Mouse (Mus musculus): ENCODE data around the gene Pla2g4b. TPM values are rescaled to one million over a fixed set of nuclear protein-coding genes. Genes with fewer than 3 reads are reported as not detected.

Gene Pla2g4b
- polyA plus RNA-seq, 1 experiment from 2014 or later, result 0.21 TPM

- H3K9me3 ChIP-seq (replicated peaks), result no peaks in the 10 kb centered on the region
- H3K36me3 ChIP-seq (replicated peaks), result peaks cover 4% of the 10 kb centered on the region; the same call in 1 of the 2 replicates
- no peak overlapping the region for H3K9ac ChIP-seq
- H3K27me3 ChIP-seq, result no peaks in the 10 kb centered on the region
- 56% methylated on average over 14 of the region's 14 CpGs for WGBS (ENCODE audit: insufficient replicate concordance)
- no peak for ATAC-seq (ENCODE audit: insufficient read depth)
- H3K27ac ChIP-seq (replicated peaks), result no peak overlapping the region
- peaks cover 3% of the 10 kb centered on the region; the same call in 1 of the 2 replicates for H3K4me1 ChIP-seq (replicated peaks)
- H3K4me2 ChIP-seq, result no peak overlapping the region
- no peak overlapping the region for H3K4me3 ChIP-seq (replicated peaks)
These were observed 13.5 kb downstream of the Pla2g4b start for GRCm38 (mm10) chr2:120046486-120047310.

DNA sequence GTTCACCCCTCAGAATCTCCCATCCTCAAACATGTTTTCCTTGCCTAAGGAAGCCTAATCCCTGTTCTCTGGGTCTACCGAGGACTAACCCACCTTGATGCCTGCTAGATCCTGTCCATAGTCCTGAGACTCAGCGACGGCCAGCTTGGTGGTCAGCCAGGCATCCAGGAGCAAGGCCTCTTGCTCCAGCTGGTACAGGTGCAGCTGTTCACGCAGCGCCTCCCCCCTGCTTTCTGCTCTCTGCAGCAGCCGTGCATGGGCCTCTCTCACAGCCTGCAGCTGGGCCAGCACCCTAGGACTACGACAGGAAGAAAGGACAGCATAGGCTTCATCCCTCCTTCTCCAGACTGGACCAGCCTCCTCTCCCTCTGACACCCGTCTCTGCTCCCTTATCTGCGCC, 15.0 kb downstream of the Pla2g4b start:
- Histone ChIP-seq H3K9ac (no peak overlapping the region), H3K27ac (replicated peaks) (no peak overlapping the region), H3K4me2 (no peak overlapping the region), H3K4me3 (replicated peaks) (no peak overlapping the region), H3K9me3 (replicated peaks) (no peaks in the 10 kb centered on the region), H3K4me1 (replicated peaks) (peaks cover 3% of the 10 kb centered on the region; the same call in 1 of the 2 replicates), H3K27me3 (no peaks in the 10 kb centered on the region), H3K36me3 (replicated peaks) (no peaks in the 10 kb centered on the region)
- no peak for ATAC-seq (ENCODE audit: insufficient read depth)
- 62% methylated on average over 9 of the region's 9 CpGs for WGBS (ENCODE audit: insufficient replicate concordance)

DNA sequence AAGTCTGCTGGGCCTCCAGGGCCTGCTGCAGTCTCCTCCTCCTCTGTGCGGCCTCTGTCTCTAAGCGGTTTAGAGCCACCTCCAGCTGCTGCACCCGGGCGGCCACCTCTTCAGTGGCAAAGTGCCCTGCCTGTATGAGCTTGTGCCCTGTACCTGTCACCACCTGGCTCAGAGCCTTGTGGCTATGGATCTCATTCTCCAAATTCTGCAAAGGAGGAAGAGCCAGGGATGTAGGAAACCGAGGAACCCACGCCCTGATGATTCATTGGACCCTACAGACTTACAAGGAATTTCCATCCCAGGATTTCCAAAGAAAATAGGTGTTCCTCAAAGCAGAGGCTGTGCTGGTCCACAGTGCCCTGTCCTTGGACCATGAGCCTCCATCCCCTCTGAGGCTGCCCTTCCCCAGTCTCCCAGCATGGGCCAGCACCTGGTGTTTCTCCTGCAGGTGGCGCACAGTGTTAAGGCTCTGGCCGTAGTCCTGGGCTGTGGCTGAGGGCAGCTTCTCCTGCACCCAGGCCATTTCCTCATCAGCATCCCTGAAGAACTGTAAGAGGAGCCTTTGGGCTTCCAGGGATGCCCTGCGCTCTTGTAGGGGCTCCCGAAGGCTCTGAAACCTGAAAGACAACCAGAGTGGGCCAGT, 16.5 kb downstream of the Pla2g4b start:
- H3K4me1 ChIP-seq (replicated peaks), result no peaks in the 10 kb centered on the region
- no peaks in the 10 kb centered on the region for H3K27me3 ChIP-seq
- no peak overlapping the region for H3K9ac ChIP-seq
- H3K36me3 ChIP-seq (replicated peaks), result no peaks in the 10 kb centered on the region
- H3K4me3 ChIP-seq (replicated peaks), result no peak overlapping the region
- no peak overlapping the region for H3K4me2 ChIP-seq
- ATAC-seq (ENCODE audit: insufficient read depth), result no peak
- H3K27ac ChIP-seq (replicated peaks), result no peak overlapping the region
- H3K9me3 ChIP-seq (replicated peaks), result no peaks in the 10 kb centered on the region
- WGBS (ENCODE audit: insufficient replicate concordance), result 54% methylated on average over 10 of the region's 10 CpGs

DNA sequence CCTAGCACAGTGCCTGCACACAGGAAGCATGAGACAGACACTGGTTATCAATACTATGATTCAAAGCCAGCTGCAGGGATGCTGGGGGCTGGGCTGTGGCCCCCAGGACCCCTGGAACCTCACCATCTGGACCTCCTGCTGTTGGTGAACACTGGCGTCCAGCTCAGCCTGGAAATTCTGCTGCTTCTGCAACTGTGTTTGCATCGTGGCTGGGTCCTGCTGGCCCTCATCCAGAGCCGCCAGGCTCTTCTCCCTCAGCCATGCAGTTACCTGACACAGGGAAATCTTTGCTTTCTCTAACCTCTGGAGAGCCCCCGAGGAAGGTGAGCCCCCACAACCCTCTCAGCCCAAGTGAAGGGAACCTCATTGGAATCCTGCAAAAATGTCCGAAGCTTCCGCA, 18.2 kb downstream of the Pla2g4b start:
- H3K4me2 ChIP-seq, result no peak overlapping the region
- H3K4me1 ChIP-seq (replicated peaks), result no peaks in the 10 kb centered on the region
- H3K9me3 ChIP-seq (replicated peaks), result no peaks in the 10 kb centered on the region
- ATAC-seq (ENCODE audit: insufficient read depth), result no peak
- no peaks in the 10 kb centered on the region for H3K36me3 ChIP-seq (replicated peaks)
- no peaks in the 10 kb centered on the region for H3K27me3 ChIP-seq
- no peak overlapping the region for H3K27ac ChIP-seq (replicated peaks)
- no peak overlapping the region for H3K9ac ChIP-seq
- 60% methylated on average over 6 of the region's 6 CpGs for WGBS (ENCODE audit: insufficient replicate concordance)
- H3K4me3 ChIP-seq (replicated peaks), result no peak overlapping the region

DNA sequence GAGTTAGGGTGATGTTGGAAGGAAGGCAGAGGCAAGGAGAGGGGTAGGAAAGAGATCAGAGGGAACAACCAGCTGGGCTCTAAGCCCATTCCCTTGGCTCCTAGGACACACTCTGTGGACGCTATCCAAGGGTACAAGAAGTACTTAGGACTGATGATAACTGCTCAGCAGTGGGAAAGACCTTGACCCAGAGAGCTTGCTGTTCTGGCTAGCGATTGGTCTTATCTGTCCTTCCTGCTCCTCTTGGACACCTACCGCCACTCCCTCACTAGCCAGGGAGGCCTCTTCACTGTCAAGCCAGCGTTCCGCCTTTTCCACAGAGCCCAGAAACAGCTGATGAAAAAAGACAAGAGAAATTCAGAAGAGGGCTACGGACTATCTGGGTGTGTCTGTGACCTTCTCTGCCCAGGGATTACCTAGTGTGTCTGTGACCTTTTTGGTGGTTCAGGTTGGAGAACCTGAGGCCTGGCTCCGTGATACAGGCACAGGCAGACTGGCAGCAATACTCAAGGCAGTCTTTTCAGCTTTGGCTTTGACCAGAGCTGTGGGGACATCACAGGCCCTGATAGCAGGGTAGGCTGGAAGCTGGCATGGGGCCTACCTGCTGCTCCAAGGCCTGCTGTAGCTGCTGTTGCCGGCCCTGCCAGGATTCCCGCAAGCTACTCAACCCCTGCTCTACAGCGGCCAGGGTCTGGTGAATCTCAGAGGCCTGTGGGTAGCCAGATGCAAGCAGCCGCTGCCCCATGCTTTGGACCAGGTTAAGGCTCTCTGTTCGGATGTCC, 21.7 kb downstream of the Pla2g4b start:
- Histone ChIP-seq H3K4me2 (no peak overlapping the region), H3K9me3 (replicated peaks) (no peaks in the 10 kb centered on the region), H3K36me3 (replicated peaks) (no peaks in the 10 kb centered on the region), H3K4me3 (replicated peaks) (no peak overlapping the region), H3K27ac (replicated peaks) (no peak overlapping the region), H3K9ac (no peak overlapping the region), H3K4me1 (replicated peaks) (no peaks in the 10 kb centered on the region), H3K27me3 (no peaks in the 10 kb centered on the region; the same call in 1 of the 2 replicates)
- WGBS (ENCODE audit: insufficient replicate concordance), result 63% methylated on average over 12 of the region's 12 CpGs
- ATAC-seq (ENCODE audit: insufficient read depth), result no peak

GRCm38 (mm10) chr2:120055923-120056322, 22.7 kb downstream of the Pla2g4b start:
- Histone ChIP-seq H3K4me2 (no peak overlapping the region), H3K9ac (no peak overlapping the region), H3K4me1 (replicated peaks) (no peaks in the 10 kb centered on the region), H3K9me3 (replicated peaks) (no peaks in the 10 kb centered on the region), H3K27me3 (no peaks in the 10 kb centered on the region; the same call in 1 of the 2 replicates), H3K27ac (replicated peaks) (no peak overlapping the region), H3K4me3 (replicated peaks) (no peak overlapping the region), H3K36me3 (replicated peaks) (no peaks in the 10 kb centered on the region)
- ATAC-seq (ENCODE audit: insufficient read depth), result no peak
- 66% methylated on average over 10 of the region's 10 CpGs for whole genome bisulfite sequencing (ENCODE audit: insufficient replicate concordance)

GRCm38 (mm10) chr2:120058818-120059217, 25.6 kb downstream of the Pla2g4b start:
- H3K27me3 ChIP-seq, result no peaks in the 10 kb centered on the region; the same call in 1 of the 2 replicates
- no peak for ATAC-seq (ENCODE audit: insufficient read depth)
- WGBS (ENCODE audit: insufficient replicate concordance), result 67% methylated on average over 4 of the region's 4 CpGs
- H3K9ac ChIP-seq, result no peak overlapping the region
- H3K4me1 ChIP-seq (replicated peaks), result no peaks in the 10 kb centered on the region
- H3K36me3 ChIP-seq (replicated peaks), result no peaks in the 10 kb centered on the region
- no peaks in the 10 kb centered on the region for H3K9me3 ChIP-seq (replicated peaks)
- no peak overlapping the region for H3K27ac ChIP-seq (replicated peaks)
- H3K4me2 ChIP-seq, result no peak overlapping the region
- no peak overlapping the region for H3K4me3 ChIP-seq (replicated peaks)

DNA sequence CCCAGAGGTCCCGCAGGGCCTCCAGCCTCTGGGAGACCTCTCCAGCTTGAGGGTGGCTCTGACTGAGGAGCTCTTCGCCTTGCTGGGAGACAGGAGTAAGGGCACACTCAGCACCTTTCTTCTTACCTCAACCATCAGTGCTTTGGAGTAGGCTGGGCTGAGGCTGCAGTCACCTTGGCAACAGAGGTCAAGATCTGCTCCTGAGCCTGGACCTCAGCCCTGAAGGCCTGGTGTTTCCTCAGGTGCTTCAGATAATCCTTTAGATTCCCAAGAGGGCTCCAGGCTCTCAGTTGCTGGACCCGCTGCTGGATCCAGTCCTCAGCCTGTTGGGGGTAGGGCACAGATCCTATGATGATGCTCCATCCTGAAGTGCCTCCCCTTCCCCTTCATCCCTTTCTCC, 26.2 kb downstream of the Pla2g4b start:
- H3K27me3 ChIP-seq, result no peaks in the 10 kb centered on the region; the same call in 1 of the 2 replicates
- H3K4me3 ChIP-seq (replicated peaks), result no peak overlapping the region
- no peak overlapping the region for H3K4me2 ChIP-seq
- H3K36me3 ChIP-seq (replicated peaks), result no peaks in the 10 kb centered on the region
- H3K9me3 ChIP-seq (replicated peaks), result no peaks in the 10 kb centered on the region
- H3K27ac ChIP-seq (replicated peaks), result no peak overlapping the region
- H3K9ac ChIP-seq, result no peak overlapping the region
- no peak for ATAC-seq (ENCODE audit: insufficient read depth)
- H3K4me1 ChIP-seq (replicated peaks), result no peaks in the 10 kb centered on the region
- WGBS (ENCODE audit: insufficient replicate concordance), result 52% methylated on average over 3 of the region's 3 CpGs

GRCm38 (mm10) chr2:120060190-120060589, 27.0 kb downstream of the Pla2g4b start:
- Histone ChIP-seq H3K9ac (no peak overlapping the region), H3K4me3 (replicated peaks) (no peak overlapping the region), H3K36me3 (replicated peaks) (no peaks in the 10 kb centered on the region), H3K27ac (replicated peaks) (no peak overlapping the region), H3K9me3 (replicated peaks) (no peaks in the 10 kb centered on the region), H3K4me1 (replicated peaks) (no peaks in the 10 kb centered on the region), H3K4me2 (no peak overlapping the region), H3K27me3 (no peaks in the 10 kb centered on the region; the same call in 1 of the 2 replicates)
- ATAC-seq (ENCODE audit: insufficient read depth), result no peak
- 54% methylated on average over 6 of the region's 6 CpGs for WGBS (ENCODE audit: insufficient replicate concordance)

DNA sequence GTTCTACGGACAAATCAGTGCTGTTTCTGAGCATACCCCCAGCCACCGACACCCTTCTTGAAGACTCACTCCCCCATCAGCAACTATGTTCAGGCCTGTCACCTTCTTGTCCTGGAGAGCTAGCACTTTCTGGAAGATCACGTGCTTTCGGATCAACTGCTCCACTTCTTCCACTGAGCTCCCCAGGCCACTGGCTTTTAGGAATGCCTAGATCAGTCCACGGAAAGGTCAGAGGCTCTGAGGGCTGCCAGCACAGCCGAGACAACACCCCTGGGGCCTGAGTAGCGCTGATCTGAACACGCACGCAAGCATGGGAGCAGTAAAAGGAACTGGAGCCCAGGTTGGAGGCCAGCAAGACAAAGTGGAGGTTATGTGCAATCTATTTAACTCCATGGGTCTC, 27.4 kb downstream of the Pla2g4b start:
- no peaks in the 10 kb centered on the region; the same call in 1 of the 2 replicates for H3K27me3 ChIP-seq
- no peaks in the 10 kb centered on the region for H3K9me3 ChIP-seq (replicated peaks)
- H3K27ac ChIP-seq (replicated peaks), result no peak overlapping the region
- no peaks in the 10 kb centered on the region for H3K36me3 ChIP-seq (replicated peaks)
- no peaks in the 10 kb centered on the region for H3K4me1 ChIP-seq (replicated peaks)
- 63% methylated on average over 9 of the region's 9 CpGs for WGBS (ENCODE audit: insufficient replicate concordance)
- no peak overlapping the region for H3K4me2 ChIP-seq
- H3K4me3 ChIP-seq (replicated peaks), result no peak overlapping the region
- ATAC-seq (ENCODE audit: insufficient read depth), result no peak
- H3K9ac ChIP-seq, result no peak overlapping the region

DNA sequence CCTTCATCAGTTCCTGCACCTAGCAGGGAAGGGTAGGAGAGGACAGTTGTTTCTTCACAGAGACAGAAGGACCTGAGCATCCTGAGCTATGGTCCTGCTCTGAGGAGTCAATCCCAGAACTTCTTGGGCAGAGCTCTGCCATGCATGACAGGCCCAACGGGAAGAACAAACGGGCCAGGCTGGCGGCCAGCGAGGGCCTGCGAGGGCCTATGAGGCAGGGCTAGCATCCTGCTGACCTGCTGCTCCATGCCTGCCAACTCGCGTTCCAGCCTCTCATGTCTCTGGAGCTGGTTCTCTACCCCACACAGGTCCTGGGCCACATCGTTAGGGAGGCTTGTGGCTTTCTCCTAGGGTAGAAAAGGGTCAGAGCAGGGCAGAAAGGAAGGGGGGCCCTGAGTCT, 29.0 kb downstream of the Pla2g4b start:
- ATAC-seq (ENCODE audit: insufficient read depth), result no peak
- no peak overlapping the region for H3K9ac ChIP-seq
- WGBS (ENCODE audit: insufficient replicate concordance), result 75% methylated on average over 8 of the region's 8 CpGs

More for the DNA sequence above, 29.0 kb downstream of the Pla2g4b start:
- H3K4me2 ChIP-seq, result no peak overlapping the region
- H3K27me3 ChIP-seq, result no peaks in the 10 kb centered on the region; the same call in 1 of the 2 replicates
- no peaks in the 10 kb centered on the region for H3K9me3 ChIP-seq (replicated peaks)
- H3K4me1 ChIP-seq (replicated peaks), result no peaks in the 10 kb centered on the region
- H3K27ac ChIP-seq (replicated peaks), result no peak overlapping the region
- H3K4me3 ChIP-seq (replicated peaks), result no peak overlapping the region
- H3K36me3 ChIP-seq (replicated peaks), result no peaks in the 10 kb centered on the region

Measured in liver, embryonic 15.5 days (tissue).